Mouse (Mus musculus) left cerebral cortex, adult 2 months (tissue): Measurements from ENCODE around the gene Vcl. TPM values are rescaled to one million over a fixed set of nuclear protein-coding genes. Genes with fewer than 3 reads are reported as not detected.
A peak's percentile ranks its signal among the peaks of the same experiment; 100 is the strongest.

Experiments used
- DNase-seq, 2 experiments: peaks; one replicate each; pipeline ENCODE4 v3.0.0; 2021 to 2022; ENCODE audit warnings: low spot score in 2 of 2, mixed read lengths in 1 of 2; ENCODE audit errors: extremely low spot score in 1 of 2
- H3K27ac ChIP-seq: fragments of 200-600 bp; 2 replicates; pipeline ENCODE4 v1.8.1; 2022
- H3K4me3 ChIP-seq: fragments of 200-600 bp; 2 replicates; pipeline ENCODE4 v1.8.1; 2022
- CTCF ChIP-seq: fragments of 200-600 bp; IDR thresholded peaks from 2 replicates; pipeline ENCODE4 v1.8.1; 2022; ENCODE audit warnings: antibody characterized with exemption, mild to moderate bottlenecking, moderate library complexity
- intact Hi-C: fragments of 180-260 bp; cut with DNase I; formaldehyde crosslinking; loops from one replicate; pipeline ENCODE4 v1.15.1; 2025
- total RNA-seq, 2 experiments: library from RNA; stranded (reverse); gene quantifications; 2 replicates each; pipeline ENCODE4 v1.2.3; 2021

The Vcl gene
- total RNA-seq, 2 experiments from 2014 or later: 23.7 to 25.0 TPM

DNA sequence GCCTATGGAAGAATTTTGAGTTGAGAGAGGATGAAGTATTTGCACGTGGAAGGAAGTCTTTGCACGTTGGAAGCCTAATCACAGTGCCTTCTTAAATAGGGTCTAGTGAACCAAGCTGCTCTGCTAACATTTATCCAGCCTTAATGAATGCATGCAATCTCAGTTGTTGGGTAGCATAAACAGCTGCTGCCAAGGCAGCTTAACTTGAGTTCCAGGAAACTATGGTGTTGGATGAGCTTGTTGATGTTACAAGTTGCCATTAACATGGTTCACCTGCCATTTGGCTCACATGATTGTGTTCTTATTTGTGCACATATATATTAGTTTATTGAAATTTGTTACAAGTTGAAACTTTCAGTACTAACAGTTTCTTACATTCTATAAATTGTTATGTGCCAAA, 29.8 kb downstream of the Vcl start:
- Histone ChIP-seq H3K27ac (no peak overlapping the region), H3K4me3 (no peak overlapping the region)
- intact Hi-C loops: no loop called here
- no peak for DNase-seq
- no peak for TF ChIP-seq CTCF

DNA sequence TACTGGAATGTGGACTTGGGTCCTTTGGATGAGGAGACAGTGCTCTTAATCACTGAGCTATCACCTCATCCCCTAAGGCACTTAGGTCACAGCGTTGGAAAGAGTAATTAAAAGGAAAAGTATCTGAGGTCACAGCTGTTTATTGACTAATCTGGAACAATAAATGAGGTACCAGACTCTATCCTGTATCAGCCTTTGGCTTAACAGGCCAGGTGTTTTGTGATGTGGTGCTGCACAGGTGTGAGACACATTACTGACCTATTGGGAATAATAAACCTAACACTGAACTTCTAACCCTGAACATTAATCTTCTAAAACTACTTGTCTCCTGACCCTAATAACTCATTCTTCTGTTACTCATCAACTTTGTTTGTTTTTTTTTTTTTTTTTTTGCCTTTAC, 33.3 kb downstream of the Vcl start:
- intact Hi-C loops: no loop called here
- no peak for TF ChIP-seq CTCF
- no peak for DNase-seq

DNA sequence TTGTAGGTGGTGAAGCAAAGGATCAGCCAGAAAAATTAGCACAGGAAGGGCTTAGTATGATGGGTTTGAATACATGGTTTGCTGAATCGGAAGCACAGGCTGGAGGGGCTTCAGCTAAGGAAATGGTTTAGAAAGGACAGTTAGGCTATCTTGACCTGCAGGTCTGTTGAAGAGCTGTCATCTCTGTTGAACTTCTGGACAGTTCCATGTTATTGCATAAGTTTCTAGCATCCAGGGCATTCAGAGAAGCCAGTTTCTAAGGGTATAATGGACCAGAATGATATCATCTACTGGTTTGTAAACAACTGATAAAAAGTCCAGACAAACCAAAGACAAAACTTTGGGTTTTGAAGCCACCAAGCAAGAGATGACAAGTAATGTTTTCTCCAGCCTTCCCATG, 33.7 kb downstream of the Vcl start:
- H3K4me3 ChIP-seq: no peak overlapping the region
- no peak for DNase-seq
- intact Hi-C loops: no loop called here
- H3K27ac ChIP-seq: no peak overlapping the region
- TF ChIP-seq CTCF: no peak

More for the DNA sequence above, 33.3 kb downstream of the Vcl start:
- Histone ChIP-seq H3K4me3 (no peak overlapping the region), H3K27ac (no peak overlapping the region)

DNA sequence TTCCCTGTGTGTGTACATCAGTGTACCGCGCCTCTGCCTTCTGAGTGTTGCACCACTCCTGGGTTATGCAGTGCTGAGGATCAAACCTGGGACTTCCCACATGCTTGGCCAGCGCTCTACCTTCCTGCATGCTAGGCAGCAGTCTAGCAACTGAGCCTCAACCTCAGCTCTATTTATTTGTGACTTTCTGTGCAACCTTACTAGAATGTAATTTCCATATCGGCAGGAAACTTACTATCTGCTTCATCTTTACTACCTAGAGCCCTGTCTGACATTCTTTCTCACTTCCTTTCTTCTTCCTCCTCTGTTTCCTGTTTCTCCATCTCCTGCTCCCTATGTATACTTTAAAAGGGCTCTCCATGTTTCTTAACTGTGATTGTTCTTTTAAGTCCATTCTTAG, 34.7 kb downstream of the Vcl start:
- no peak for DNase-seq
- no peak for TF ChIP-seq CTCF
- Histone ChIP-seq H3K4me3 (no peak overlapping the region), H3K27ac (no peak overlapping the region)
- intact Hi-C loops: no loop called here

DNA sequence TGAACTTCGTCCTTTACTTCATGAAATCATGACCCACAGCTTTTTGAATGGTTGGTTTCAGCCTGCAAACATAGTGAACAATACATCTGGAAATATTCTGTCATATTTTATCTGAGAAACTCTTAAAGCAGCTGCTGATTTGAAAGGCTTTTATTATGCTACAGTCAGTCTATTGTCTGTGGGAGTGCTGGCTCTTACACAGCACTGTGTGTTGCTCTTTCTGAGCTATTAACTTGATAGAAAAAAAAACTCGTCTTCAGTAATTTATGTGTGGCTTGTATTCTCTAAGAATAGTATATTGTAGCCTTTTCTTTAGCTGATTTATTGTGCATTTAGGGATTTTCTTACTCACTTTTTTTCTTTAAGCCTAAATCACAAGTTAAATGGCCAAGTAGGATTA, 35.1 kb downstream of the Vcl start:
- H3K27ac ChIP-seq: no peak overlapping the region
- no peak for DNase-seq
- intact Hi-C loops: no loop called here
- no peak overlapping the region for H3K4me3 ChIP-seq
- no peak for TF ChIP-seq CTCF

DNA sequence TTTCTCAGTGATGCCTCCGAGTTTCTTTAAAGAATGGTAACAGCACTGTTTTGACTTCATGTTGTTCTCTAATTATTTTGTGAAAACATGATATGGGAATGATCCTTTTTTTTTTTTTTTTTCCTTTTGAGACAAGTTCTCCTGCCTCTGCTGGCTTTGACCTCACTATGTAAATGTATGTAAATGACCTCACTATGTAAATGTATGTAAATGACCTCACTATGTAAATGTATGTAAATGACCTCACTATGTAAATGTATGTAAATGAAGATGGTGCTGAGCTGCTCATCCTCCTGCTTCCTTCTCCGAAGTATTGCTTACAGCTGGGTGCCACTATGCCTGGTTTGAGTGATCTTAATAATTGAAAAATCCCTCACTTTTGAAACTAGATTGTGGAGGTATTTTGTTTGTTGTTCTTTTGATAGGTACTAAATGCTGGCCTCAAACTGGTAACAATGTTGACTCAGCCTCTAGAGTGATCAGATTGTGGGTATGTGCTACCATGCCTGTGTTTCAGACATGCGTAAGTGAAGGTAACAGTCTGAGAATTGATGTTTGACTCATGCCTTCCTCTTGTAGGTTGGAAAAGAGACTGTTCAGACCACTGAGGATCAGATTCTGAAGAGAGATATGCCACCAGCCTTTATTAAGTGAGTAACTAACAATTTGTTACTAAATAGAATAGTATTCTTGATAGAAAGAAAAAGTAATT, 37.9 kb downstream of the Vcl start:
- TF ChIP-seq CTCF: no peak
- intact Hi-C loops: no loop called here
- no peak for DNase-seq
- Histone ChIP-seq H3K27ac (no peak overlapping the region), H3K4me3 (no peak overlapping the region)

- intact Hi-C loops: no loop called here
- Histone ChIP-seq H3K4me3 (no peak overlapping the region), H3K27ac (no peak overlapping the region)
- DNase-seq: no peak
- no peak for TF ChIP-seq CTCF
These were observed 39.9 kb downstream of the Vcl start for GRCm38 (mm10) chr14:20969066-20969465.

DNA sequence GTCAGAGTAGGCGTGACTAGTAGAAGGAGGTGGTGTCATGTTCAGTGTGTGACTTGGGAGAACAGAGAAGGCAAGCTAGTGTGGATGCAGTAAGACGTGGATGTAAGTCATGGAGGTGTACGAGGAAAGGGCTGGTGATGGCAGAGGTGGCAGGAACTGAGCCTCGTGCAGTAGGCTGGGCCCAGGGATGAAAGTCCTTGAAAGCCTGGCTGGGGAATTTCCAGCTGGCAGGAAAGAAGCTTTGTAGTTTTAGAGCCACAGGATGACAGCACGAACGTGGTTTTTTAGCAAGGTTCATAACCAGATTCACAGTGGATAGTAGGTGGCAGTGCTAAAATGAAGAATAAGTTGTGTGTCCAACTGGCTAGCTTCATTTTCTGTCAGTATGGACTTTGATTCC, 41.2 kb downstream of the Vcl start:
- intact Hi-C loops: no loop called here
- Histone ChIP-seq H3K4me3 (no peak overlapping the region), H3K27ac (no peak overlapping the region)
- no peak for DNase-seq
- no peak for TF ChIP-seq CTCF

DNA sequence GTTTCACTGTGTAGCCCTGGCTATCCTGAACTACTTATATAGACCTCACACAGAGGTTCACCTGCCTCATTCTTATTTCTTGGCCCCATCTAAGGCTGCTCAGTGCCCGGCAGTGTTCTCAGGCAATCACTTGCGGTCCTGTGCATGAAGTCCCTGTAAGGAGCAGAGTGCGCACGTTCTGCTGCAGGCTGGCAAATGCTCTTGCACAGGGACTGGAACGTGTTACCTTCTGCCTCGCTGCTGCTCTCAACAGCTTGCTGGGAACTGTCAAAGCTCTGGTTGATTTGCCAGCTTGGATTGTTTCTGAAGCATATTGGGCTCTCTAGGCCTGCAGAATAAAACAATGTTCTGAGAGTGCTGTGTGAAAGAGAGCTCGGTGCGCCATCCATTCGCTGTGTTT, 41.7 kb downstream of the Vcl start:
- peak in 1 of 2 experiments; percentile 13 for DNase-seq
- H3K27ac ChIP-seq: no peak overlapping the region
- TF ChIP-seq CTCF: no peak
- intact Hi-C loops: no loop called here
- H3K4me3 ChIP-seq: no peak overlapping the region

DNA sequence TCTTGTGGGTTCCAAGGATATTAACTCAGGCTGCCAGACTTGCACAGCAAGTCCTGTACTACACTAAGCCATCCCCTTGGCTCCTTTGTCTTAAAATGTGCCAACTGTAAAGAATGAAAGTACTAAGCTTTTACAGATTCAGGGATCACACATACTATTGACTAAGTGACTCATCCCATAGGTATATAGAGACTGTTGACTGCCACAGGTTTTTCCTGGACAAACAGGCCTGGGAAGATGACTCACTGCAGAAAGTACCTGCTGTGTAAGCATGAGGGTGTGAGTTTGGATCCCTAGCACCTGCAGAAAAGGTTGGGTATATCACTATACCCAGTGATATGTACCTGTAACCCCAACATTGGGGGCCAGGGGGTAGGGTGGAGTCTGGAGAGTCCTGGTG, 44.6 kb downstream of the Vcl start:
- intact Hi-C loops: no loop called here

DNA sequence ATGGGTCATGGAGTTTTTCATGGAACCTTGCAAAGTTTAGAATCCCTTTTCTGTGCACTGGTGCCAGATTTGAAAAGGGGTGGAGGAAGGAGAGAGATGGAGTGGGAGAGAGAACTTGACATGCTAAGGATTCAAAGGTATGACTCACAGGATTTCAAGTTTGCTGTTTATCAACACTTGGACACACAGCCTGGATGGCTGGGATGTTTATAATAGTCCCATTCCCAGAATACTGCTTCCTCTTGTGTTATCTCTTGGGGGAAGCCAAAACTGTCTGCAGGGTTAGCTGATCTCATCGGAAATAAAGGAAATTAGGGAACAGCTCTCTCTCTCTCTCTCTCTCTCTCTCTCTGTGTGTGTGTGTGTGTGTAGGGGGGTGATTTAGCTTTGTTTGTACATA, 47.5 kb downstream of the Vcl start:
- no peak for DNase-seq
- Histone ChIP-seq H3K27ac (no peak overlapping the region), H3K4me3 (no peak overlapping the region)
- intact Hi-C loops: no loop called here
- no peak for TF ChIP-seq CTCF

More for the DNA sequence above, 44.6 kb downstream of the Vcl start:
- no peak overlapping the region for H3K4me3 ChIP-seq
- no peak overlapping the region for H3K27ac ChIP-seq
- TF ChIP-seq CTCF: no peak
- no peak for DNase-seq

GRCm38 (mm10) chr14:20977726-20978125, 48.5 kb downstream of the Vcl start:
- TF ChIP-seq CTCF: no peak
- H3K4me3 ChIP-seq: no peak overlapping the region
- H3K27ac ChIP-seq: no peak overlapping the region
- no peak for DNase-seq
- intact Hi-C loops: no loop called here

GRCm38 (mm10) chr14:20983832-20984231, 54.6 kb downstream of the Vcl start:
- intact Hi-C loops: no loop called here
- no peak overlapping the region for H3K4me3 ChIP-seq
- no peak for TF ChIP-seq CTCF
- peak in 1 of 2 experiments; percentile 22 for DNase-seq
- H3K27ac ChIP-seq: no peak overlapping the region
